Mouse (Mus musculus) intestine, embryonic 16.5 days (tissue): ENCODE data around the gene Ces2f. TPM values are rescaled to one million over a fixed set of nuclear protein-coding genes. Genes with fewer than 3 reads are reported as not detected.

Experiments
- polyA plus RNA-seq: library from polyadenylated mRNA; unstranded; fragments of >200 nt; fragmentation: Nextera tagmentation; extraction: Ambion mirVana; gene quantifications from 2 replicates; pipeline ENCODE4 v1.2.1, GENCODE M21; 2015

Gene Ces2f
- polyA plus RNA-seq, 1 experiment from 2014 or later, result not detected

Other genes with a start within 250 kb of the Ces2f start
- 8.0 and 8.7 TPM in 2 replicates for gene Ces2a, start 213.4 kb upstream of the Ces2f start, polyA plus RNA-seq
- gene Ces2b, start 115.8 kb upstream of the Ces2f start, polyA plus RNA-seq, result 0.92 and 0.95 TPM in 2 replicates
- gene Ces2c, start 100.3 kb upstream of the Ces2f start, polyA plus RNA-seq, result 2.5 and 2.7 TPM in 2 replicates
- gene Ces2e, start 21.1 kb upstream of the Ces2f start, polyA plus RNA-seq, result 63.9 and 95.6 TPM in 2 replicates
- 0.80 and 0.97 TPM in 2 replicates for gene Ces2g, start 14.4 kb downstream of the Ces2f start, polyA plus RNA-seq
- 0.05 TPM in 1 of 2 replicates, not detected in the other for gene Ces2h, start 53.5 kb downstream of the Ces2f start, polyA plus RNA-seq
- not detected in 2 replicates for gene Ces3a, start 101.2 kb downstream of the Ces2f start, polyA plus RNA-seq
- not detected in 2 replicates for gene Ces3b, start 136.4 kb downstream of the Ces2f start, polyA plus RNA-seq
- gene Ces4a, start 184.4 kb downstream of the Ces2f start, polyA plus RNA-seq, result not detected in 2 replicates
- 27.4 and 28.2 TPM in 2 replicates for gene Cbfb, start 223.3 kb downstream of the Ces2f start, polyA plus RNA-seq